Mouse (Mus musculus): ENCODE results near the gene H60b.
"Not testable (repeated sequence)": the region's sequence is repeated elsewhere in the genome, so short reads cannot be mapped to it uniquely, and the experiment has no call there.

DNA sequence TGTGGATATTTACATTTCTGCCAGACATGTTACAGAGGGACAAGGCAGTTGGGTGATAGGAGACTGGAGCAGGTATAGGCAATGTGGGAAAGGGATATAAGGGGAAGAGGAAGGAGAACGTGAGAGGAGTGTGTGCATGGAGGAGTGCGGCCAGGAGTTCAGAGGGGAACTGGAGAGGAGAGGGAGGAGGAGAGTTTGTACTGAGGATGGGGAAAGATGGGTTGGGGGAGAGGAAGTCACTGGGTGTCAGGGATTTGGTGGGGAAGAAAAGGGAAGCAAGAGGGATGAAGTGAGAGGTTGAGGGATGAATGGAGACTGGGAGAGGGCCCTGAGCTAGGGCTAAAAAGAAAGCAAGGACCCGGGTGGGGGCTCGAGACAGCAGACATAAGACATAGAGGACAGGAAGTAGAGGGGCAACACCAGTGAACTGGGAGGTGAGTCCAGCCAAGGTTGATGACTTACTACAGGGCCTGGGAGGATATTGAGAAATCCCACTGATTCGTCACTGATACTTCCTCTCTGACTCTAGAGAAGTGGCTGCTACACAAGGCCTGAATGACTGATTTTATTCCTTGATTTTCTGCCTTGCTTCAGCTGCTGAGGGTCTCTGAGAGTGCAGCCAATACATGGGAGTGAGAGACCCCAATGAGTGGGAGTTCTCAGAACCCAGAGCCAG, 7.1 kb downstream of the H60b start:
- TF ChIP-seq TCF3 (IDR thresholded peaks at IDR 0.05; ENCODE audit: insufficient read length, low read depth); MAX (IDR thresholded peaks at IDR 0.05; ENCODE audit: low read depth); POLR2A (IDR thresholded peaks at IDR 0.05; ENCODE audit: insufficient read length, low read depth); USF1 (IDR thresholded peaks at IDR 0.05; ENCODE audit: low read depth); MYOD1 (IDR thresholded peaks at IDR 0.05; ENCODE audit: control insufficient read depth in 1 of 3, insufficient read length in 2 of 3, low read depth in 2 of 3); CEBPB (IDR thresholded peaks at IDR 0.05; ENCODE audit: insufficient read depth, poor library complexity, severe bottlenecking); TCF12 (IDR thresholded peaks at IDR 0.05; ENCODE audit: insufficient read depth, poor library complexity, severe bottlenecking); POLR2AphosphoS2 (IDR thresholded peaks at IDR 0.05; ENCODE audit: insufficient read length, low read depth); SRF (IDR thresholded peaks at IDR 0.05; ENCODE audit: control insufficient read depth, insufficient read length, low read depth); E2F4 (IDR thresholded peaks at IDR 0.05; ENCODE audit: insufficient read depth); REST (IDR thresholded peaks at IDR 0.05; ENCODE audit: insufficient read depth, insufficient read length); MYOG (IDR thresholded peaks at IDR 0.05; ENCODE audit: control insufficient read depth in 1 of 3, insufficient read depth in 1 of 3, insufficient read length in 2 of 3, low read depth in 2 of 3): not testable (repeated sequence)

Data from myocyte (in vitro differentiated cells).